Mouse (Mus musculus): Measurements from ENCODE around the gene Riiad1.

DNA sequence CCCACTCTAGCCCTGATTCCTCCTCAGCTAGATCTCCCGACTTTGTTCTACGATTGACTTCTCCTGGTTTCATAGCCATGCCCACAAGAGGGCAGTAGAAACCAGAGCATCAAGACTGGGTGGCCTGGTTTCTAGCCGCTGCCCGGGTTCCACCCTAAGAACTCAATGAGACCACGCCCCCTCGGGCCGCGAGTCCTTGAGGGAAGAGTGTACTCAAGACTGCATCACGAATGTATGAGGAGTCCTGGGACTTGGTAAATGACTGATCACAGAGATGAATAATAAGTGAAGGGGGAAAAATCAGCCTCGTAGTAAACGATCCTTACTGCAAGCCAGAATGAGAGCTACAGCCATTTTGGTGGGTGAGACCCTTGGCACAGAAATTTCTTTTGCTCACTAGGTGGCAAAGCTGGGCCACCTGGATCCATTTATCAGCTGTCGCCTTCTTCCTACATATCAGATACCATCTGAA, 23.6 kb downstream of the Riiad1 start:
- peak; percentile 89 for TF ChIP-seq CTCF (IDR thresholded peaks at IDR 0.05; ENCODE audit: low read depth)
- no peak for TF ChIP-seq EP300 (IDR thresholded peaks at IDR 0.05; ENCODE audit: low read depth)

All from liver, postnatal 0 days (tissue).